Mouse (Mus musculus) embryonic facial prominence, embryonic 12.5 days (tissue): Measurements from ENCODE around the gene Tmem231. TPM values are rescaled to one million over a fixed set of nuclear protein-coding genes. Genes with fewer than 3 reads are reported as not detected.
A peak's percentile ranks its signal among the peaks of the same experiment; 100 is the strongest.

Experiments used
- ATAC-seq: fragments of 200-750 bp; cut with Nextera tagmentation; 2 replicates; pipeline ENCODE4 v1.8.0; 2017; ENCODE audit not compliant: insufficient number of reproducible peaks, insufficient read depth, low FRiP score, low TSS enrichment
- H3K27ac ChIP-seq: fragments of 300-500 bp; sonication (generic); 2 replicates; pipeline ENCODE4 v1.5.1; 2016; ENCODE audit warnings: mild to moderate bottlenecking
- H3K27me3 ChIP-seq: fragments of 300-500 bp; sonication (generic); 2 replicates; pipeline ENCODE4 v1.6.1; 2016; ENCODE audit warnings: mild to moderate bottlenecking, moderate library complexity
- H3K36me3 ChIP-seq: fragments of 300-500 bp; sonication (generic); 2 replicates; pipeline ENCODE4 v1.6.1; 2016; ENCODE audit warnings: mild to moderate bottlenecking
- H3K4me1 ChIP-seq: fragments of 300-500 bp; sonication (generic); 2 replicates; pipeline ENCODE4 v1.6.1; 2016
- H3K4me2 ChIP-seq: fragments of 300-500 bp; sonication (generic); replicated peaks from 2 replicates; pipeline ENCODE4 v1.6.1; 2016; ENCODE audit warnings: mild to moderate bottlenecking, moderate library complexity
- H3K4me3 ChIP-seq: fragments of 300-500 bp; sonication (generic); 2 replicates; pipeline ENCODE4 v1.5.1; 2016; ENCODE audit warnings: mild to moderate bottlenecking
- H3K9ac ChIP-seq: fragments of 300-500 bp; sonication (generic); 2 replicates; pipeline ENCODE4 v1.6.1; 2016; ENCODE audit warnings: mild to moderate bottlenecking, moderate library complexity
- H3K9me3 ChIP-seq: fragments of 300-500 bp; sonication (generic); 2 replicates; pipeline ENCODE4 v1.6.1; 2016; ENCODE audit warnings: mild to moderate bottlenecking, moderate library complexity
- whole genome bisulfite sequencing: fragments of 180-500 bp; shearing (Covaris S2); methylation state at CpG from one replicate; pipeline ENCODE4 v1.1.7; 2016; 5-methylcytosine and 5-hydroxymethylcytosine counted together
- polyA plus RNA-seq: library from polyadenylated mRNA; unstranded; fragments of >200 nt; fragmentation: Nextera tagmentation; extraction: Ambion mirVana; gene quantifications from 2 replicates; pipeline ENCODE4 v1.2.1, GENCODE M21; 2016

Gene Tmem231
- polyA plus RNA-seq, 1 experiment from 2014 or later, result 22.2 TPM

- Histone ChIP-seq H3K4me1 (peaks cover 4% of the 10 kb centered on the region; the same call in 1 of the 2 replicates), H3K27ac (no peak overlapping the region), H3K36me3 (no peaks in the 10 kb centered on the region), H3K27me3 (no peaks in the 10 kb centered on the region), H3K9me3 (no peaks in the 10 kb centered on the region), H3K4me3 (peak overlapping the region; percentile 63), H3K9ac (peak overlapping the region; percentile 66), H3K4me2 (peak overlapping the region; percentile 71)
- no peak for ATAC-seq
- 33% methylated on average over 9 of the region's 9 CpGs for WGBS
Observed at GRCm38 (mm10) chr8:111875758-111876157, 57.9 kb downstream of the Tmem231 start.

GRCm38 (mm10) chr8:111871278-111871677, 62.4 kb downstream of the Tmem231 start:
- Histone ChIP-seq H3K4me1 (peaks cover 4% of the 10 kb centered on the region; the same call in 1 of the 2 replicates), H3K27me3 (no peaks in the 10 kb centered on the region), H3K4me2 (no peak overlapping the region), H3K9ac (no peak overlapping the region), H3K27ac (no peak overlapping the region), H3K4me3 (no peak overlapping the region), H3K36me3 (no peaks in the 10 kb centered on the region), H3K9me3 (no peaks in the 10 kb centered on the region)
- no peak for ATAC-seq
- 83% methylated on average over 3 of the region's 3 CpGs for WGBS

GRCm38 (mm10) chr8:111870379-111870778, 63.3 kb downstream of the Tmem231 start:
- Histone ChIP-seq H3K27me3 (no peaks in the 10 kb centered on the region), H3K9ac (no peak overlapping the region), H3K9me3 (no peaks in the 10 kb centered on the region), H3K4me1 (no peaks in the 10 kb centered on the region), H3K36me3 (peaks cover 3% of the 10 kb centered on the region; the same call in 1 of the 2 replicates), H3K27ac (no peak overlapping the region), H3K4me3 (no peak overlapping the region), H3K4me2 (no peak overlapping the region)
- no peak for ATAC-seq
- WGBS, result 88% methylated on average over 3 of the region's 3 CpGs

- no peaks in the 10 kb centered on the region for H3K4me1 ChIP-seq
- 29% methylated on average over 2 of the region's 2 CpGs for WGBS
- peaks cover 3% of the 10 kb centered on the region; the same call in 1 of the 2 replicates for H3K36me3 ChIP-seq
- H3K9me3 ChIP-seq, result no peaks in the 10 kb centered on the region
- no peak overlapping the region for H3K4me2 ChIP-seq
- no peak overlapping the region for H3K27ac ChIP-seq
- no peaks in the 10 kb centered on the region for H3K27me3 ChIP-seq
- H3K4me3 ChIP-seq, result no peak overlapping the region
- ATAC-seq, result no peak
- H3K9ac ChIP-seq, result no peak overlapping the region
Observed at GRCm38 (mm10) chr8:111868664-111869063, 65.0 kb downstream of the Tmem231 start.

GRCm38 (mm10) chr8:111865857-111866256, 67.8 kb downstream of the Tmem231 start:
- no peak overlapping the region for H3K9ac ChIP-seq
- no peak for ATAC-seq
- H3K27ac ChIP-seq, result no peak overlapping the region
- H3K9me3 ChIP-seq, result no peaks in the 10 kb centered on the region
- no peaks in the 10 kb centered on the region for H3K4me1 ChIP-seq
- no peak overlapping the region for H3K4me3 ChIP-seq
- 90% methylated on average over 6 of the region's 6 CpGs for whole genome bisulfite sequencing
- H3K36me3 ChIP-seq, result peaks cover 3% of the 10 kb centered on the region; the same call in 1 of the 2 replicates
- no peaks in the 10 kb centered on the region for H3K27me3 ChIP-seq
- no peak overlapping the region for H3K4me2 ChIP-seq

- Histone ChIP-seq H3K9me3 (no peaks in the 10 kb centered on the region), H3K27me3 (no peaks in the 10 kb centered on the region), H3K4me2 (no peak overlapping the region), H3K27ac (no peak overlapping the region), H3K36me3 (peaks cover 3% of the 10 kb centered on the region; the same call in 1 of the 2 replicates), H3K9ac (no peak overlapping the region), H3K4me3 (no peak overlapping the region), H3K4me1 (no peaks in the 10 kb centered on the region)
- 89% methylated on average over 8 of the region's 8 CpGs for WGBS
- no peak for ATAC-seq
Observed at GRCm38 (mm10) chr8:111865130-111865852, 68.4 kb downstream of the Tmem231 start.

GRCm38 (mm10) chr8:111864648-111865047, 69.0 kb downstream of the Tmem231 start:
- Histone ChIP-seq H3K36me3 (peaks cover 3% of the 10 kb centered on the region; the same call in 1 of the 2 replicates), H3K9me3 (no peaks in the 10 kb centered on the region), H3K27me3 (no peaks in the 10 kb centered on the region), H3K4me3 (no peak overlapping the region), H3K9ac (no peak overlapping the region), H3K4me1 (no peaks in the 10 kb centered on the region), H3K4me2 (no peak overlapping the region), H3K27ac (no peak overlapping the region)
- no peak for ATAC-seq
- WGBS, result 91% methylated on average over 8 of the region's 8 CpGs

- Histone ChIP-seq H3K4me1 (no peaks in the 10 kb centered on the region), H3K9me3 (no peaks in the 10 kb centered on the region), H3K36me3 (peaks cover 3% of the 10 kb centered on the region; the same call in 1 of the 2 replicates), H3K9ac (no peak overlapping the region), H3K4me3 (no peak overlapping the region), H3K4me2 (no peak overlapping the region), H3K27ac (no peak overlapping the region), H3K27me3 (no peaks in the 10 kb centered on the region)
- ATAC-seq, result no peak
- 86% methylated on average over 4 of the region's 4 CpGs for WGBS
Observed at GRCm38 (mm10) chr8:111863280-111863679, 70.4 kb downstream of the Tmem231 start.

Other genes starting within 250 kb of the Tmem231 start
- not detected in 2 replicates for gene Ctrb1, start 242.9 kb downstream of the Tmem231 start, polyA plus RNA-seq
- gene Bcar1, start 190.1 kb downstream of the Tmem231 start, polyA plus RNA-seq, result 40.0 and 41.1 TPM in 2 replicates
- 235 and 250 TPM in 2 replicates for gene Cfdp1, start 79.6 kb downstream of the Tmem231 start, polyA plus RNA-seq
- 8.8 and 8.9 TPM in 2 replicates for gene Tmem170, start 57.1 kb downstream of the Tmem231 start, polyA plus RNA-seq
- 2.9 and 4.1 TPM in 2 replicates for gene Chst5, start 23.4 kb downstream of the Tmem231 start, polyA plus RNA-seq
- 175 and 183 TPM in 2 replicates for gene Gabarapl2, start 6.8 kb upstream of the Tmem231 start, polyA plus RNA-seq
- 11.5 and 14.8 TPM in 2 replicates for gene Adat1, start 58.4 kb upstream of the Tmem231 start, polyA plus RNA-seq
- gene Kars, start 77.4 kb upstream of the Tmem231 start, polyA plus RNA-seq, result 228 and 233 TPM in 2 replicates
- gene Terf2ip, start 77.5 kb upstream of the Tmem231 start, polyA plus RNA-seq, result 32.3 and 33.8 TPM in 2 replicates
- gene Gm6793, start 81.2 kb upstream of the Tmem231 start, polyA plus RNA-seq, result 0.88 and 1.0 TPM in 2 replicates